Mouse (Mus musculus) hindbrain, embryonic 14.5 days (tissue): ENCODE measurements around the gene Wfdc15b. TPM values are rescaled to one million over a fixed set of nuclear protein-coding genes. Genes with fewer than 3 reads are reported as not detected.

Experiments used
- ATAC-seq: fragments of 200-750 bp; cut with Nextera tagmentation; 2 replicates; pipeline ENCODE4 v1.8.0; 2017; ENCODE audit warnings: moderate number of reproducible peaks, mild to moderate bottlenecking, moderate TSS enrichment, moderate library complexity; ENCODE audit not compliant: low FRiP score
- DNase-seq: peaks from one replicate; pipeline ENCODE4 v3.0.0-alpha.2; 2015; ENCODE audit warnings: low spot score
- H3K27ac ChIP-seq: fragments of 300-500 bp; sonication (generic); 2 replicates; pipeline ENCODE4 v1.5.1; 2014; ENCODE audit warnings: mild to moderate bottlenecking, moderate library complexity
- H3K27me3 ChIP-seq: fragments of 300-500 bp; sonication (generic); 2 replicates; pipeline ENCODE4 v1.6.1; 2014; ENCODE audit warnings: mild to moderate bottlenecking, low read length, mixed read lengths; ENCODE audit not compliant: control insufficient read depth, insufficient read depth
- H3K36me3 ChIP-seq: fragments of 300-500 bp; sonication (generic); replicated peaks from 2 replicates; pipeline ENCODE4 v1.6.1; 2014; ENCODE audit not compliant: control insufficient read depth, insufficient read depth
- H3K4me1 ChIP-seq: fragments of 300-500 bp; sonication (generic); replicated peaks from 2 replicates; pipeline ENCODE4 v1.6.1; 2014; ENCODE audit warnings: antibody characterized with exemption, low read length, mixed read lengths; ENCODE audit not compliant: control insufficient read depth, insufficient read depth
- H3K4me2 ChIP-seq: fragments of 300-500 bp; sonication (generic); replicated peaks from 2 replicates; pipeline ENCODE4 v1.6.1; 2014; ENCODE audit warnings: mild to moderate bottlenecking, moderate library complexity
- H3K4me3 ChIP-seq: fragments of 300-500 bp; sonication (generic); replicated peaks from 2 replicates; pipeline ENCODE4 v1.5.1; 2014; ENCODE audit warnings: mild to moderate bottlenecking, low read length
- H3K9ac ChIP-seq: fragments of 300-500 bp; sonication (generic); 2 replicates; pipeline ENCODE4 v1.6.1; 2014
- H3K9me3 ChIP-seq: fragments of 300-500 bp; sonication (generic); 2 replicates; pipeline ENCODE4 v1.6.1; 2016; ENCODE audit warnings: low read length; ENCODE audit not compliant: control insufficient read depth
- WGBS: fragments of 180-500 bp; shearing (Covaris S2); extraction: QIAGEN DNeasy Blood & Tissue Kit; methylation state at CpG from one replicate; pipeline ENCODE4 v1.1.7; 2014; 5-methylcytosine and 5-hydroxymethylcytosine counted together
- polyA plus RNA-seq: library from polyadenylated mRNA; unstranded; fragments of >200 nt; fragmentation: Nextera tagmentation; extraction: Ambion mirVana; gene quantifications from 2 replicates; pipeline ENCODE4 v1.2.1, GENCODE M21; 2014

The Wfdc15b gene
- polyA plus RNA-seq, 1 experiment from 2014 or later: not detected

DNA sequence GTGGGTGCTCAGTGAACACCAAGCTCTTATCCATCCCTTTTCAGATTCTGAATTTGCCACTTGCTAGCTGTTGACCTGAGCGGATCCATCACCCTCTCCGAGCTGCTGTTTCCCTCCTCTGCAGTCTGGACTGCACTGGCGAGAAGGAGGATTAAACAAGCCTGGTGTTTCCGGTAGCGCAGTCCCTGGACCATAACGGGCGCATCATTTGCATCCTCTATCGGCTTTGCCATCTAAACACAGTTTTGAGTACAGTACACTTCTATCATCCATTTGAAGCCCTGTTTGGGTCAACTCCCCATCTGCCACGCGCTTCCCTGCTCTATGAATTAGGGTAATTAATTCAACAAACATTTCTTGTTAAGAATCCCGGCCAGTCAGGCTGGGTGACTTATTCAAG is 51.1 kb downstream of the Wfdc15b start:
- H3K36me3 ChIP-seq: no peaks in the 10 kb centered on the region
- peak overlapping the region; percentile 53 for H3K4me2 ChIP-seq
- no peak overlapping the region for H3K27ac ChIP-seq
- H3K4me1 ChIP-seq: peaks cover 18% of the 10 kb centered on the region
- H3K27me3 ChIP-seq: peaks cover 68% of the 10 kb centered on the region
- H3K9me3 ChIP-seq: no peaks in the 10 kb centered on the region
- ATAC-seq (no peak), DNase-seq (no peak)
- no peak overlapping the region; the same call in 1 of the 2 replicates for H3K4me3 ChIP-seq
- no peak overlapping the region; the same call in 1 of the 2 replicates for H3K9ac ChIP-seq
- 3% methylated on average over 11 of the region's 11 CpGs for WGBS

- H3K27ac ChIP-seq: no peak overlapping the region
- H3K4me2 ChIP-seq: peak overlapping the region; percentile 63
- no peaks in the 10 kb centered on the region for H3K9me3 ChIP-seq
- H3K9ac ChIP-seq: peak overlapping the region; percentile 31; the same call in 1 of the 2 replicates
- DNase-seq (peak; percentile 35), ATAC-seq (peak; percentile 40; the same call in 1 of the 2 replicates)
- H3K4me3 ChIP-seq: peak overlapping the region; percentile 36
- WGBS: 6% methylated on average over 42 of the region's 42 CpGs
- H3K36me3 ChIP-seq: no peaks in the 10 kb centered on the region
- H3K4me1 ChIP-seq: peaks cover 18% of the 10 kb centered on the region
- peaks cover 68% of the 10 kb centered on the region for H3K27me3 ChIP-seq
Measured at GRCm38 (mm10) chr2:164168571-164168946, 52.9 kb downstream of the Wfdc15b start.

- no peak overlapping the region for H3K27ac ChIP-seq
- H3K27me3 ChIP-seq: peaks cover 64% of the 10 kb centered on the region
- no peaks in the 10 kb centered on the region for H3K36me3 ChIP-seq
- peak overlapping the region; percentile 31; the same call in 1 of the 2 replicates for H3K9ac ChIP-seq
- peak overlapping the region; percentile 36 for H3K4me3 ChIP-seq
- 13% methylated on average over 87 of the region's 90 CpGs for WGBS
- H3K4me1 ChIP-seq: peaks cover 18% of the 10 kb centered on the region
- ATAC-seq (peak; percentile 71), DNase-seq (no peak)
- H3K9me3 ChIP-seq: no peaks in the 10 kb centered on the region
- H3K4me2 ChIP-seq: peak overlapping the region; percentile 63
Measured at GRCm38 (mm10) chr2:164167752-164168570, 53.5 kb downstream of the Wfdc15b start.

DNA sequence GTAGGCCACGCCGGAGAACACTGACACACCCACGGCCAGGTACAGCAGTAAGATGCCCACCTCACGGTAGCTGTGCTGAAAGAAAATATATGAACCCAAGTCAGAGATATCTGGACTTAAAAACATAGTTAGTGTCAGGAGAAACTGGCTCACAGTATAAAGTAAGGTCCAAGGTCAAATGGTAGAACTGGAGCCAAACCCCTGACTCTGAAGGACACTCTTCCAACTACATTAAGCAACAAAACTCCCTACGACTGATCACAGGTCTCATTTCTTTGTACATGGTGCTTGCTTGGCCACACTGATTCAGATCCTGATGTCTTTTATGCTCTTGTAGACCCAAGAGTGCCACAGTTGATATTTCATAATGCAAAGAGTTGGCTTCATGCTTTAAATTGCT is 56.5 kb downstream of the Wfdc15b start:
- H3K36me3 ChIP-seq: no peaks in the 10 kb centered on the region
- no peak overlapping the region for H3K27ac ChIP-seq
- H3K9ac ChIP-seq: no peak overlapping the region
- ATAC-seq: no peak
- 91% methylated on average over 5 of the region's 5 CpGs for WGBS
- no peak for DNase-seq
- H3K4me2 ChIP-seq: no peak overlapping the region
- H3K27me3 ChIP-seq: peaks cover 42% of the 10 kb centered on the region
- no peak overlapping the region for H3K4me3 ChIP-seq
- peaks cover 9% of the 10 kb centered on the region; the same call in 1 of the 2 replicates for H3K4me1 ChIP-seq
- no peaks in the 10 kb centered on the region for H3K9me3 ChIP-seq

Other genes with a start within 250 kb of the Wfdc15b start
- 445 and 473 TPM in 2 replicates for gene Ywhab, start 226.7 kb downstream of the Wfdc15b start, polyA plus RNA-seq
- gene Pabpc1l, start 196.2 kb downstream of the Wfdc15b start, polyA plus RNA-seq: 1.6 and 2.2 TPM in 2 replicates
- gene Stk4, start 151.3 kb downstream of the Wfdc15b start, polyA plus RNA-seq: 26.6 and 27.4 TPM in 2 replicates
- gene Tomm34, start 150.5 kb downstream of the Wfdc15b start, polyA plus RNA-seq: 48.3 and 48.9 TPM in 2 replicates
- 1.1 and 1.6 TPM in 2 replicates for gene Kcns1, start 50.5 kb downstream of the Wfdc15b start, polyA plus RNA-seq
- not detected in 2 replicates for gene Wfdc5, start 38.9 kb downstream of the Wfdc15b start, polyA plus RNA-seq
- gene Wfdc12, start 31.1 kb downstream of the Wfdc15b start, polyA plus RNA-seq: not detected in 2 replicates
- gene Wfdc15a, start 21.5 kb downstream of the Wfdc15b start, polyA plus RNA-seq: not detected in 2 replicates
- gene Svs2, start 16.8 kb upstream of the Wfdc15b start, polyA plus RNA-seq: not detected in 2 replicates
- not detected in 2 replicates for gene Svs3b, start 35.0 kb upstream of the Wfdc15b start, polyA plus RNA-seq
- gene Svs4, start 56.8 kb upstream of the Wfdc15b start, polyA plus RNA-seq: not detected in 2 replicates
- not detected in 2 replicates for gene Svs3a, start 67.6 kb upstream of the Wfdc15b start, polyA plus RNA-seq
- not detected in 2 replicates for gene Svs6, start 95.1 kb upstream of the Wfdc15b start, polyA plus RNA-seq
- gene Svs5, start 111.1 kb upstream of the Wfdc15b start, polyA plus RNA-seq: not detected in 2 replicates
- gene Slpi, start 167.4 kb upstream of the Wfdc15b start, polyA plus RNA-seq: 0.33 and 0.62 TPM in 2 replicates
- 0.04 and 0.15 TPM in 2 replicates for gene Rbpjl, start 181.5 kb upstream of the Wfdc15b start, polyA plus RNA-seq
- 0.44 and 0.75 TPM in 2 replicates for gene Matn4, start 183.5 kb upstream of the Wfdc15b start, polyA plus RNA-seq
- 6.8 and 9.3 TPM in 2 replicates for gene Sdc4, start 222.2 kb upstream of the Wfdc15b start, polyA plus RNA-seq
- gene Sys1, start 235.3 kb upstream of the Wfdc15b start, polyA plus RNA-seq: 87.1 and 92.6 TPM in 2 replicates
- 8.6 and 10.0 TPM in 2 replicates for gene Gm20458, start 239.3 kb upstream of the Wfdc15b start, polyA plus RNA-seq